Mouse (Mus musculus): ENCODE results near the gene Ubr1. TPM values are rescaled to one million over a fixed set of nuclear protein-coding genes. Genes with fewer than 3 reads are reported as not detected.
"Not testable (repeated sequence)": the region's sequence is repeated elsewhere in the genome, so short reads cannot be mapped to it uniquely, and the experiment has no call there.

The Ubr1 gene
- polyA plus RNA-seq, 1 experiment from 2014 or later, result 35.3 TPM

DNA sequence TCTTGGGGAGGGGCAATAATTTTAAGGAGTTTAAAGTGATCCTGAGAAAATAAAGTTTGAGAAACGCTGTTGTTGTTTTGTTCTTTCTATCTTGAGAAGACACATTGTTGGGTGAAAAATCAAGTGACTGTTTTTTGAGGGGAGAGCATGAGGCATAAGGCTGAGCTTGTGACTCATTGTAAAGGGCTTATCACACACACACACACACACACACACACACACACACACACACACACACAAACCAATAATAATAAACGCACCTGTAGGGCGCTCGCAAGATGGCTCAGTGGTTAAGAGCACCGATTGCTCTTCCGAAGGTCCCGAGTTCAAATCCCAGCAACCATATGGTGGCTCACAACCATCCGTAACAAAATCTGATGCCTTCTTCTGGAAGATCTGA is 1.7 kb upstream of the Ubr1 start:
- ATAC-seq (replicated peaks); H3K36me3 ChIP-seq; H3K9me3 ChIP-seq; H3K27me3 ChIP-seq; H3K27ac ChIP-seq (replicated peaks); H3K9ac ChIP-seq (replicated peaks); H3K4me3 ChIP-seq; H3K4me2 ChIP-seq (replicated peaks): not testable (repeated sequence)
- peaks cover 27% of the 10 kb centered on the region for H3K4me1 ChIP-seq
- 95% methylated on average over 8 of the region's 8 CpGs for WGBS

DNA sequence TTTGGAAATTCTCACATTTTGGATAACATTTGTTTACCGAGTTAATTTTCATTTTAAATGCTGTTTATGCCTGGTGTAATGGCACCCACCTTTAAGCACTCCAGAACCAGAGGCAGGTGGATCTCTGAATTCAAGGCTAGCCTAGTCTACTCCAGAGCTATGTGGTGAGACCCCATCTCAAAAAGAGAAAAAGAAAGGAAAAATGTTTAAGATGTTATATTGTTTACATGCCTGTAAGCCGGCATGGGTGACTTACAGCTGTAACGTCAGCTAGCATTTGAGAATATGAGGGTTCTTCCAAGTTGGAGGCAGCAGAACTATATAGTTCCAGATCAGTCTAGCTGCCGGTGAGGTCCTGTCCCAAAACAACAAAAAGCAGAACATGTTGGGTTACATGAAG is 1.3 kb upstream of the Ubr1 start:
- 89% methylated on average over 4 of the region's 4 CpGs for WGBS
- Histone ChIP-seq H3K4me2 (replicated peaks) (no peak overlapping the region), H3K4me3 (no peak overlapping the region), H3K4me1 (peaks cover 27% of the 10 kb centered on the region), H3K9me3 (no peaks in the 10 kb centered on the region), H3K27ac (replicated peaks) (no peak overlapping the region), H3K36me3 (no peaks in the 10 kb centered on the region), H3K9ac (replicated peaks) (no peak overlapping the region), H3K27me3 (no peaks in the 10 kb centered on the region)
- no peak for ATAC-seq (replicated peaks)

DNA sequence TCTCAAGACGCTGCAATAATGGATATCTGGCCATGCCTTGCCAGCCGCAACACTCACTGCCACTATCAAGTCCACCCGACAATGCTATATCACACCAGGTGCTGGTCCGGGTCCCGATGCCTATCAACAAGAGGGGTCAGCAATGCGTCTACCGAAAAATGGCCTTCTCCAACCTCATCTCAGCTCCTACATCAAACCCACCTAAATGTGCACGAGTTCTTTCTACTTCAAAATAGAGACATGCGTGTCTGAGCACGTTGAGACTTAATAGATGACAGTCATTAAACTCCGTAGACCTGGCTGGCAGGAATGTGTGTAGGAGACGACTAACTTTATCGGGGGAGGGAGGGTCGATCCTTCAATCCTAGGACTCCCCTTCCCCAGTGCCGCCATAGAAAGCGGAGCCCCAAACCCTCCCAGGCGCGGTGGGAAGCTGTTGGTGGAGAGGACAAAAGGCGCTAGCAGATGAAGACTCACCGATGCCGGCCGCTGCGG is 423 bp downstream of the Ubr1 start:
- under 1% methylated on average over 23 of the region's 23 CpGs for WGBS
- Histone ChIP-seq H3K36me3 (no peaks in the 10 kb centered on the region), H3K4me1 (peaks cover 26% of the 10 kb centered on the region), H3K4me3 (peak overlapping the region; percentile 63), H3K27ac (replicated peaks) (peak overlapping the region; percentile 78), H3K27me3 (no peaks in the 10 kb centered on the region), H3K9me3 (no peaks in the 10 kb centered on the region), H3K9ac (replicated peaks) (peak overlapping the region; percentile 73), H3K4me2 (replicated peaks) (peak overlapping the region; percentile 77)
- peak; percentile 81 for ATAC-seq (replicated peaks)

DNA sequence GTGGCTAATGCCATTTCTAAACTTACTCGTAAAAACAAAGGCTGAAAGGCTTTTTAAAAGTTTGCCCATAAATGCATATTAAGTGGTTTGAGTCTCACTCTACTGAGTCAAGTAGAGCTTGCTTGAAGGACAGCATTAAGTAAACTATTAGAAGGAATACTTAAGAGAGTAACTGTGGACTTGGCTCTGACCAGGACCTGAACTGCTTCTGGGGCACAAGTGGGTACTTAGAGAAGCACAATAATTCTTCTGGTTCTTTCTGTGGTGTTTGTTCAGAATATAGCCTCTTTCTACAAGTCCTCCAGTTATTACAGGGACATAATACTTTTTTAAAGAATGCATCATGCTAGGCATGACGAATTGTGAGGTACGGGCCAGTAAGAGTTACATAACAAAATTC is 5.0 kb downstream of the Ubr1 start:
- Histone ChIP-seq H3K4me3 (no peak overlapping the region), H3K9me3 (no peaks in the 10 kb centered on the region), H3K4me2 (replicated peaks) (no peak overlapping the region), H3K27me3 (no peaks in the 10 kb centered on the region), H3K4me1 (peaks cover 19% of the 10 kb centered on the region), H3K27ac (replicated peaks) (no peak overlapping the region), H3K36me3 (peaks cover 8% of the 10 kb centered on the region), H3K9ac (replicated peaks) (no peak overlapping the region)
- WGBS, result 93% methylated on average over 3 of the region's 3 CpGs
- no peak for ATAC-seq (replicated peaks)

DNA sequence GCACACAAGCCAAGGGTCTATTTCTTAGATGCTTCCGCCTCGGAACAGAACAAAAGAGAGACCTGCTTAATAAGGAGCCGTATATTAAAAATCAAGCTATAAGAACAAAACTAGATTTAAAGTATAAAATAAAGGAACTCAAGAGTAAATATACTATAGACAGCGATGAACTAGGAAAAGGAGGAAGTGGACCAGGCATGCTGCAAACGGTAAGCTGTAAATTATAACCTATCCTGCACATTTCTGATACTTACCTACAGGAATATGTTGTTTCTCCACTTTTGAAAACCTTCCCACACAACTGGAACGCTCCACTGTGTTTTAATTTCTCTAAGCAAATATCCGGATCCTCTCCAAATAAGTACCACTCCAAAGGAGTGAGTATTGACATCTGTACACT is 7.4 kb downstream of the Ubr1 start:
- Histone ChIP-seq H3K4me1 (peaks cover 3% of the 10 kb centered on the region; the same call in 1 of the 2 replicates), H3K9me3 (no peaks in the 10 kb centered on the region), H3K27me3 (no peaks in the 10 kb centered on the region), H3K4me3 (no peak overlapping the region), H3K27ac (replicated peaks) (no peak overlapping the region), H3K9ac (replicated peaks) (no peak overlapping the region), H3K4me2 (replicated peaks) (no peak overlapping the region), H3K36me3 (peaks cover 19% of the 10 kb centered on the region)
- WGBS, result 96% methylated on average over 7 of the region's 7 CpGs
- ATAC-seq (replicated peaks), result no peak

DNA sequence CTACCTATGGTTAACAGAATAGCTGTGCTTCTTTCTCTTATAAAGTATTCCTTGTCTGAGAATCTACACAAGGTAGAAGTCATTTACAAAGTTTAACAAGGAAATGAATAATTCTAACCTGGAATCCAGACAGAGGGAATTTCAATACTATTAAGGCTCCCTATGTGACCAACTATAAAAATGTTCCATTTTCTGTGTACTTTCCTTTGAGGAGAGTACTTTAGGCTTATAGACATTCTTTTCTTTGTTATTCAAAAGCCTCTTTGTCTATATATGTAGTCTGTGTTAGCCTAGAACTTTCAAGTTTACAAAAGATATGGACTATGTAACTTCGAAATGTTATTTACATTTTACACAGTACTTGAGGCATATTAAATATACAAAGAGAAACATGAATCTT is 10.3 kb downstream of the Ubr1 start:
- Histone ChIP-seq H3K36me3 (peaks cover 19% of the 10 kb centered on the region), H3K9ac (replicated peaks) (no peak overlapping the region), H3K27me3 (no peaks in the 10 kb centered on the region), H3K9me3 (no peaks in the 10 kb centered on the region), H3K4me1 (no peaks in the 10 kb centered on the region), H3K4me2 (replicated peaks) (no peak overlapping the region), H3K4me3 (no peak overlapping the region), H3K27ac (replicated peaks) (no peak overlapping the region)
- 94% methylated on average over 1 of the region's 1 CpGs for WGBS
- no peak for ATAC-seq (replicated peaks)

DNA sequence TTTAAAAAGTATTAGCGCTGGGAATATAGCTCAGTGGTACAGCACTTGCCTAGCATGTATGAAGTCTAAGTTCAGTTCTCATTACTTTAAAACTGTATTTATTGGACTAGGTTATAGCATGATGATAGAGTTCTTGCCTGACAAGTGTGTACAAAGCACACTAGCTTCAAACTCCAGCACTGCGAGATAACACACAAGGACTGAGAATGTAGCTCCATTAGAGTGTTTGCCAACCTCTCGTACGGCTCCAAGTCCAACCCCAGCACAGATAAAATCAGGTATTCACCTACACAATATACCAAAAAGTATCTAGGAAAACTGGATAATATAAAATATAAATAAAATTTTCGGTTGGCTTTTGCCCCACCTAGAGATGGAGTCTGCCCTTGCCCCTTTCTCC is 10.7 kb downstream of the Ubr1 start:
- Histone ChIP-seq H3K36me3 (peaks cover 22% of the 10 kb centered on the region), H3K27me3 (no peaks in the 10 kb centered on the region)
- 94% methylated on average over 5 of the region's 5 CpGs for WGBS

DNA sequence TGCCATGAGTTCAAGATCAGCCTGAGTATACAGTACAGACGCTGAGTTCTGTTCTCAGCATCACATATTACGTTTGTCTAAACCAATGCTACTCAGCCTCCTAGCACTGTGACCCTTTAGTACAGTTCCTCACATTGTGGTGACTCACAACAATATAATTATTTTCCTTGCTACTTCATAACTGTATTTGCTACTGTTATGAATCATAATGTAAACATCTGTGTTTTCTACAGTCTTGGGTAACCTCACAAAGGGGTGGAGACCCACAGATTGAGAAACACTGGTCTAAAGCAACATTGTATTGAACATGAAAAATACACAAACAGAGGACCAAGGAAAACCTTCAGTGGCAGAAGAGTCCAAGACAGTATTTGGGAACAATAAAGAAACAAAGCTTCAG is 11.2 kb downstream of the Ubr1 start:
- H3K9ac ChIP-seq (replicated peaks), result no peak overlapping the region
- WGBS, result 89% methylated on average over 2 of the region's 2 CpGs
- H3K36me3 ChIP-seq, result peaks cover 27% of the 10 kb centered on the region
- H3K4me1 ChIP-seq, result no peaks in the 10 kb centered on the region
- no peak overlapping the region for H3K4me3 ChIP-seq
- H3K27me3 ChIP-seq, result no peaks in the 10 kb centered on the region
- no peak overlapping the region for H3K27ac ChIP-seq (replicated peaks)
- no peaks in the 10 kb centered on the region for H3K9me3 ChIP-seq
- ATAC-seq (replicated peaks), result no peak
- H3K4me2 ChIP-seq (replicated peaks), result no peak overlapping the region

More for the DNA sequence above, 10.7 kb downstream of the Ubr1 start:
- no peak for ATAC-seq (replicated peaks)
- no peak overlapping the region for H3K4me3 ChIP-seq
- H3K9me3 ChIP-seq, result no peaks in the 10 kb centered on the region
- no peak overlapping the region for H3K27ac ChIP-seq (replicated peaks)
- H3K4me1 ChIP-seq, result no peaks in the 10 kb centered on the region
- no peak overlapping the region for H3K4me2 ChIP-seq (replicated peaks)
- H3K9ac ChIP-seq (replicated peaks), result no peak overlapping the region

DNA sequence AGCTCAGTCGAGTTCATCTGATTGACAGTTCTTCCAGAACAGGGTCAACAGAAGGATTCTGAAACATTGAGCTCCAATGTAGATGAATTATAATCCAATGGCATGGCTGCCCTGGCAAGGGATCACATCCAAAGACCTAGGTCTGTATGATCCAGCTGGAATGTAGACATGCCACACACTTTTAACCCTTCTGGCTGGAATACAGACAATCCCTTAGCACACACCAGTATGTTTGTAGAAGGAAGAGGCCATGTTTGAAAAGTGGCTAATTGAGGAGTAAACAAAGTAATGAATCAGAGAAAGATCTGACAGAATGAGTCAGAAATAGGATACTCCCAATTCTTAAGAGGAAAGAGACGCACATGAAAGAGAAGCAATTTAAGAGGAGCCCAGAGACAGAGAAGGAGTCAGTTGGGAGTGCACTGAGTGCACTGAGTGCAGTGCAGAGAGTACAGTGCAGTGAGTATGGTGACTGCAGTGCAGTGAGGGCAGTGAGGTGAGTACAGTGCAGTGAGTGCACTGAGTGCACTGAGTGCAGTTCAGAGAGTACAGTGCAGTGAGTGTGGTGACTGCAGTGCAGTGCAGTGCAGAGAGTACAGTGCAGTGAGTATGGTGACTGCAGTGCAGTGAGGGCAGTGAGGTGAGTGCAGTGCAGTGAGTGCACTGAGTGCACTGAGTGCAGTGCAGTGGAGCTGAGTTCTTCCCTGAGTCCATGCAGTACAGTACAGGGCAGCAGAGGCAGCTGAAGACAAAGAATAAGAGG is 18.2 kb downstream of the Ubr1 start:
- H3K4me1 ChIP-seq, result no peaks in the 10 kb centered on the region
- no peaks in the 10 kb centered on the region for H3K27me3 ChIP-seq
- 86% methylated on average over 2 of the region's 2 CpGs for WGBS
- peaks cover 49% of the 10 kb centered on the region for H3K36me3 ChIP-seq
- no peak for ATAC-seq (replicated peaks)
- H3K9me3 ChIP-seq, result no peaks in the 10 kb centered on the region
- no peak overlapping the region for H3K27ac ChIP-seq (replicated peaks)
- H3K4me3 ChIP-seq, result no peak overlapping the region
- H3K9ac ChIP-seq (replicated peaks), result no peak overlapping the region
- H3K4me2 ChIP-seq (replicated peaks), result no peak overlapping the region

DNA sequence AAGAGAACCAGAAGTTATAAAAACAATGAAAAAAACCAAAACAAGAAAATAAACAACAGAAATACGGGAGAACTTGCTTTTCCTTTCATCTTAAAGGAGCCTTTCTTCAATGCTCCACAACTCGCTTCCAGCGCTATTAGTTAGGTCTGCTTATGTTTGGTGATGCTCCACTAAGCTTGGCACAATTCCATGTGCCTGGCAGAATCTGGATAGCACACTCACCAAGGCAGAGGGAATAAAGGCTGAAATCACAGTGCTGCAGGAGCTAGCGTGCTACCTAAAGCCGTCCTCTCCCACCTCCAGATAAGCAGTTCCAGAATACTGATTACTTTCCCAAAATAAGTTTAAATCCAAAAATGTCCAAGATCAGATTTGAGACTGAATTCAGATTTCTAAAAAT is 19.3 kb downstream of the Ubr1 start:
- no peaks in the 10 kb centered on the region for H3K27me3 ChIP-seq
- ATAC-seq (replicated peaks), result no peak
- no peaks in the 10 kb centered on the region for H3K9me3 ChIP-seq
- no peaks in the 10 kb centered on the region for H3K4me1 ChIP-seq
- H3K27ac ChIP-seq (replicated peaks), result no peak overlapping the region
- 68% methylated on average over 5 of the region's 5 CpGs for WGBS
- no peak overlapping the region for H3K4me3 ChIP-seq
- no peak overlapping the region for H3K4me2 ChIP-seq (replicated peaks)
- peaks cover 59% of the 10 kb centered on the region for H3K36me3 ChIP-seq
- H3K9ac ChIP-seq (replicated peaks), result no peak overlapping the region

DNA sequence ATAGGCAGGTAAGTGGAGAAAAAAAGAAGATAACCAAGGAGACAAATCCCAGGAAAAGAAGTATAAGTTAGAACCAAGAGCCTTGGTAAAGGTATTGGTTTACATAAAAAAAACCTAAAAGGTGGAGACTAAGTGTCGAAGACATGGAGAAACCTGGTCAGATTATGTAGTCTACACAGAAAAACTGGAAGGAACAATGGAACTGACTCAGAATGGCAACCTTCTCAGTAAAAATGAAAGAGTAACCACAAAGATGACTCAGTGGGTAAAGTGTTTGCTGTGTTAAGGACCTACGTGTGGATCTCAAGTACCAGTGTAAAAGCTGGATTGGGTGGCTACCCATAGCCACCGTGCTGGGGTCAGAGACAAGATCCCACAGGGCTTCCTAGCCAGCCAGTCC is 37.5 kb downstream of the Ubr1 start:
- Histone ChIP-seq H3K9me3 (no peaks in the 10 kb centered on the region), H3K4me2 (replicated peaks) (no peak overlapping the region), H3K4me1 (no peaks in the 10 kb centered on the region), H3K27ac (replicated peaks) (no peak overlapping the region), H3K4me3 (no peak overlapping the region), H3K27me3 (no peaks in the 10 kb centered on the region), H3K36me3 (peaks cover 69% of the 10 kb centered on the region), H3K9ac (replicated peaks) (no peak overlapping the region)
- 94% methylated on average over 3 of the region's 3 CpGs for WGBS
- ATAC-seq (replicated peaks), result no peak

DNA sequence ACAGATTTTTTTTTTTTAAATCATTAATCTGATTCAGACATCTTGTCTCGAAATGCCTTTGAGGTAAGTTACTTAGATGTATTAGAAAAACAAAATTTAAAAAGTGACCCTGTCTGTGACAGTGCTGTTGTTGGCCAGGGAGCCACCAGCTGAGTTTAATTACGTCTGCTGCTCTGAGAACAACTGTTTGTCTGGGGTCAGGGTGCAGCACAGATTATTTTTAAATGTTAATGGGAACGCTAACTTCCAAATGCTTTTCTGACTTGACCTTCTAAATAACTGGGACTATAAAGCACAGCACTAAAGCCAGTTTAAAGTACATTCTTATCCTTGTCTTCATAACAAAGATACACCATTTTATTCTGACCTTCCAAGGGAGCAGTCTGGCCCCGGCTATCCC is 61.0 kb downstream of the Ubr1 start:
- no peaks in the 10 kb centered on the region for H3K4me1 ChIP-seq
- no peaks in the 10 kb centered on the region for H3K9me3 ChIP-seq
- H3K4me2 ChIP-seq (replicated peaks), result no peak overlapping the region
- H3K4me3 ChIP-seq, result no peak overlapping the region
- no peak overlapping the region for H3K27ac ChIP-seq (replicated peaks)
- H3K36me3 ChIP-seq, result peaks cover 41% of the 10 kb centered on the region
- ATAC-seq (replicated peaks), result no peak
- H3K27me3 ChIP-seq, result no peaks in the 10 kb centered on the region
- WGBS, result 79% methylated on average over 4 of the region's 4 CpGs
- H3K9ac ChIP-seq (replicated peaks), result no peak overlapping the region

DNA sequence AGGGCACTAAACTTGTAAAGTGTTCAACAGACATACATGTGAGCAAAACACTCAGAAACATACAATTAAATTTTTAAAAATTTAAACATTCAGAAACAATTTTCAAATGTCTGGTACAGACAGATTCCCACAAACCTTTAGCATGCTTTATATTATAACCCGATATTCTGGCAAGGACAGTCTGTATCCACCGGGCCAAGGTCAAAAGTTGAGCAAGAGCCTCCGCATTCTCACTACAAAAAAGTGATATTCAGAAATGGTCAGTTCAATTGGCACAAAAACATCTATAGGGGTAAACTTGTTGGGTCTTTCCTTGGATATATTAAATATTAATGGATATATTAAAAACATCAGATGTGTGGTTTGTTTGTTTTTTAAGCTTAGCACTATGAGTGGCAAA is 74.2 kb downstream of the Ubr1 start:
- Histone ChIP-seq H3K4me1 (no peaks in the 10 kb centered on the region), H3K36me3 (peaks cover 82% of the 10 kb centered on the region), H3K9ac (replicated peaks) (no peak overlapping the region), H3K4me2 (replicated peaks) (no peak overlapping the region), H3K9me3 (no peaks in the 10 kb centered on the region), H3K27ac (replicated peaks) (no peak overlapping the region), H3K4me3 (no peak overlapping the region), H3K27me3 (no peaks in the 10 kb centered on the region)
- no peak for ATAC-seq (replicated peaks)
- WGBS, result 96% methylated on average over 3 of the region's 3 CpGs
